Mouse (Mus musculus) heart, embryonic 16.5 days (tissue): Measurements from ENCODE around the gene Galntl6. TPM values are rescaled to one million over a fixed set of nuclear protein-coding genes. Genes with fewer than 3 reads are reported as not detected.

ENCODE experiments used
- ATAC-seq: fragments of 200-750 bp; cut with Nextera tagmentation; replicated peaks from 2 replicates; pipeline ENCODE4 v1.8.0; 2017; ENCODE audit warnings: moderate number of reproducible peaks; ENCODE audit not compliant: insufficient read depth, low FRiP score; ENCODE audit errors: extremely low read depth
- H3K27ac ChIP-seq: fragments of 300-500 bp; sonication (generic); 2 replicates; pipeline ENCODE4 v1.5.1; 2014; ENCODE audit warnings: mild to moderate bottlenecking, low read length, control low read depth, moderate library complexity
- H3K27me3 ChIP-seq: fragments of 300-500 bp; sonication (generic); 2 replicates; pipeline ENCODE4 v1.6.1; 2014; ENCODE audit warnings: low read length, mixed read lengths; ENCODE audit not compliant: control insufficient read depth, insufficient read depth
- H3K36me3 ChIP-seq: fragments of 300-500 bp; sonication (generic); 2 replicates; pipeline ENCODE4 v1.6.1; 2014; ENCODE audit not compliant: control insufficient read depth, insufficient read depth
- H3K4me1 ChIP-seq: fragments of 300-500 bp; sonication (generic); 2 replicates; pipeline ENCODE4 v1.6.1; 2014; ENCODE audit warnings: low read length, mixed read lengths; ENCODE audit not compliant: control insufficient read depth, insufficient read depth
- H3K4me2 ChIP-seq: fragments of 300-500 bp; sonication (generic); 2 replicates; pipeline ENCODE4 v1.6.1; 2014; ENCODE audit warnings: low read depth, mild to moderate bottlenecking, control low read depth, low read length
- H3K4me3 ChIP-seq: fragments of 300-500 bp; sonication (generic); 2 replicates; pipeline ENCODE4 v1.5.1; 2014; ENCODE audit warnings: mild to moderate bottlenecking, control low read depth, low read length
- H3K9ac ChIP-seq: fragments of 300-500 bp; sonication (generic); 2 replicates; pipeline ENCODE4 v1.6.1; 2014; ENCODE audit warnings: low read length, control low read depth
- H3K9me3 ChIP-seq: fragments of 300-500 bp; sonication (generic); replicated peaks from 2 replicates; pipeline ENCODE4 v1.6.1; 2016; ENCODE audit warnings: low read length; ENCODE audit not compliant: control insufficient read depth
- WGBS: fragments of 180-500 bp; shearing (Covaris S2); extraction: QIAGEN DNeasy Blood & Tissue Kit; methylation state at CpG from one replicate; pipeline ENCODE4 v1.1.7; 2014; 5-methylcytosine and 5-hydroxymethylcytosine counted together
- polyA plus RNA-seq: library from polyadenylated mRNA; unstranded; fragments of >200 nt; fragmentation: Nextera tagmentation; extraction: Ambion mirVana; gene quantifications from 2 replicates; pipeline ENCODE4 v1.2.1, GENCODE M21; 2015

Gene Galntl6
- polyA plus RNA-seq, 1 experiment from 2014 or later: 0.03 TPM

- Histone ChIP-seq H3K9me3 (no peaks in the 10 kb centered on the region), H3K4me2 (no peak overlapping the region), H3K9ac (no peak overlapping the region), H3K4me1 (no peaks in the 10 kb centered on the region), H3K4me3 (no peak overlapping the region), H3K27me3 (no peaks in the 10 kb centered on the region), H3K27ac (no peak overlapping the region), H3K36me3 (no peaks in the 10 kb centered on the region)
- no peak for ATAC-seq
- 55% methylated on average over 6 of the region's 6 CpGs for WGBS
Observed at GRCm38 (mm10) chr8:58895960-58896359, 16.5 kb downstream of the Galntl6 start.

- Histone ChIP-seq H3K27ac (no peak overlapping the region), H3K4me2 (no peak overlapping the region), H3K9ac (no peak overlapping the region), H3K4me1 (no peaks in the 10 kb centered on the region), H3K36me3 (no peaks in the 10 kb centered on the region), H3K9me3 (no peaks in the 10 kb centered on the region), H3K4me3 (no peak overlapping the region), H3K27me3 (no peaks in the 10 kb centered on the region)
- no peak for ATAC-seq
- WGBS: 90% methylated on average over 3 of the region's 3 CpGs
Observed at GRCm38 (mm10) chr8:58890591-58890990, 21.8 kb downstream of the Galntl6 start.

- H3K4me1 ChIP-seq: no peaks in the 10 kb centered on the region
- no peaks in the 10 kb centered on the region for H3K36me3 ChIP-seq
- no peaks in the 10 kb centered on the region for H3K9me3 ChIP-seq
- ATAC-seq: no peak
- no peaks in the 10 kb centered on the region for H3K27me3 ChIP-seq
- no peak overlapping the region for H3K4me3 ChIP-seq
- no peak overlapping the region for H3K9ac ChIP-seq
- WGBS: 0% methylated on average over 1 of the region's 1 CpGs
- no peak overlapping the region for H3K27ac ChIP-seq
- H3K4me2 ChIP-seq: no peak overlapping the region
Observed at GRCm38 (mm10) chr8:58886405-58886804, 26.0 kb downstream of the Galntl6 start.

GRCm38 (mm10) chr8:58824347-58824746, 88.1 kb downstream of the Galntl6 start:
- H3K4me1 ChIP-seq: no peaks in the 10 kb centered on the region
- no peaks in the 10 kb centered on the region for H3K9me3 ChIP-seq
- H3K36me3 ChIP-seq: no peaks in the 10 kb centered on the region
- H3K27me3 ChIP-seq: no peaks in the 10 kb centered on the region
- H3K4me2 ChIP-seq: no peak overlapping the region
- no peak overlapping the region for H3K27ac ChIP-seq
- H3K4me3 ChIP-seq: no peak overlapping the region
- ATAC-seq: no peak
- H3K9ac ChIP-seq: no peak overlapping the region

- no peak overlapping the region for H3K4me3 ChIP-seq
- H3K27ac ChIP-seq: no peak overlapping the region
- ATAC-seq: no peak
- no peaks in the 10 kb centered on the region for H3K4me1 ChIP-seq
- H3K9ac ChIP-seq: no peak overlapping the region
- H3K36me3 ChIP-seq: no peaks in the 10 kb centered on the region
- H3K9me3 ChIP-seq: no peaks in the 10 kb centered on the region
- H3K4me2 ChIP-seq: no peak overlapping the region
- H3K27me3 ChIP-seq: no peaks in the 10 kb centered on the region
Observed at GRCm38 (mm10) chr8:58805190-58805589, 107.2 kb downstream of the Galntl6 start.

- no peak for ATAC-seq
- H3K4me1 ChIP-seq: no peaks in the 10 kb centered on the region
- H3K27me3 ChIP-seq: no peaks in the 10 kb centered on the region
- H3K9ac ChIP-seq: no peak overlapping the region
- no peak overlapping the region for H3K4me3 ChIP-seq
- H3K9me3 ChIP-seq: no peaks in the 10 kb centered on the region
- 65% methylated on average over 1 of the region's 1 CpGs for WGBS
- H3K36me3 ChIP-seq: no peaks in the 10 kb centered on the region
- H3K27ac ChIP-seq: no peak overlapping the region
- no peak overlapping the region for H3K4me2 ChIP-seq
Observed at GRCm38 (mm10) chr8:58801847-58802246, 110.6 kb downstream of the Galntl6 start.

GRCm38 (mm10) chr8:58753769-58754168, 158.7 kb downstream of the Galntl6 start:
- H3K36me3 ChIP-seq: no peaks in the 10 kb centered on the region
- no peak overlapping the region for H3K9ac ChIP-seq
- WGBS: 80% methylated on average over 2 of the region's 2 CpGs
- H3K4me2 ChIP-seq: no peak overlapping the region
- H3K27me3 ChIP-seq: no peaks in the 10 kb centered on the region
- no peak for ATAC-seq
- H3K4me1 ChIP-seq: no peaks in the 10 kb centered on the region
- no peaks in the 10 kb centered on the region for H3K9me3 ChIP-seq
- H3K4me3 ChIP-seq: no peak overlapping the region
- H3K27ac ChIP-seq: no peak overlapping the region

- H3K27ac ChIP-seq: no peak overlapping the region
- no peak overlapping the region for H3K4me2 ChIP-seq
- no peaks in the 10 kb centered on the region for H3K9me3 ChIP-seq
- 96% methylated on average over 3 of the region's 3 CpGs for WGBS
- no peaks in the 10 kb centered on the region for H3K36me3 ChIP-seq
- H3K4me3 ChIP-seq: no peak overlapping the region
- ATAC-seq: no peak
- no peaks in the 10 kb centered on the region for H3K27me3 ChIP-seq
- no peaks in the 10 kb centered on the region for H3K4me1 ChIP-seq
- H3K9ac ChIP-seq: no peak overlapping the region
Observed at GRCm38 (mm10) chr8:58737963-58738362, 174.5 kb downstream of the Galntl6 start.

- H3K9ac ChIP-seq: no peak overlapping the region
- no peaks in the 10 kb centered on the region for H3K27me3 ChIP-seq
- no peak overlapping the region for H3K27ac ChIP-seq
- H3K36me3 ChIP-seq: no peaks in the 10 kb centered on the region
- H3K4me3 ChIP-seq: no peak overlapping the region
- ATAC-seq: no peak
- H3K4me1 ChIP-seq: no peaks in the 10 kb centered on the region
- 79% methylated on average over 3 of the region's 3 CpGs for WGBS
- H3K4me2 ChIP-seq: no peak overlapping the region
- H3K9me3 ChIP-seq: no peaks in the 10 kb centered on the region
Observed at GRCm38 (mm10) chr8:58691761-58692160, 220.7 kb downstream of the Galntl6 start.
